Mouse (Mus musculus) gastrocnemius, adult 8-10 months (tissue): ENCODE data around the gene Hus1b. TPM values are rescaled to one million over a fixed set of nuclear protein-coding genes. Genes with fewer than 3 reads are reported as not detected.

Source experiments
- DNase-seq, 2 experiments: peaks; one replicate each; pipeline ENCODE4 v3.0.0; 2022; ENCODE audit warnings: low spot score in 2 of 2
- total RNA-seq, 4 experiments: library from RNA; stranded (reverse); gene quantifications; 2 replicates each; pipeline ENCODE4 v1.2.4; 2022

Hus1b gene
- under 1 TPM in 1 of 4 experiments, not detected in 3; 0.32 TPM for total RNA-seq

- no peak for DNase-seq
Observed at GRCm38 (mm10) chr13:30947540-30947939, at the start of gene Hus1b. Hus1b (minus strand) TSS chr13:30947759.

- DNase-seq, result no peak
Observed at GRCm38 (mm10) chr13:30994249-30994858, 46.8 kb upstream of the Hus1b start.

- no peak for DNase-seq
Observed at GRCm38 (mm10) chr13:30993819-30994218, 46.3 kb upstream of the Hus1b start.

- DNase-seq, result no peak
Observed at GRCm38 (mm10) chr13:30990233-30990632, 42.7 kb upstream of the Hus1b start.

GRCm38 (mm10) chr13:30989710-30990109 is 42.2 kb upstream of the Hus1b start:
- DNase-seq, result no peak

GRCm38 (mm10) chr13:30987686-30988085 is 40.1 kb upstream of the Hus1b start:
- no peak for DNase-seq

GRCm38 (mm10) chr13:30986934-30987455 is 39.4 kb upstream of the Hus1b start:
- DNase-seq, result no peak

- peak in 1 of 2 experiments; percentile 63 for DNase-seq
Observed at GRCm38 (mm10) chr13:30985598-30986466, 38.3 kb upstream of the Hus1b start.

GRCm38 (mm10) chr13:30985275-30985597 is 37.7 kb upstream of the Hus1b start:
- peak in 1 of 2 experiments; percentile 34 for DNase-seq

- DNase-seq, result peak; percentile 21 to 41
Observed at GRCm38 (mm10) chr13:30981666-30982065, 34.1 kb upstream of the Hus1b start.

GRCm38 (mm10) chr13:30978224-30978623 is 30.7 kb upstream of the Hus1b start:
- DNase-seq, result no peak

- DNase-seq, result no peak
Observed at GRCm38 (mm10) chr13:30976536-30977084, 29.1 kb upstream of the Hus1b start.

- DNase-seq, result no peak
Observed at GRCm38 (mm10) chr13:30974247-30974630, 26.7 kb upstream of the Hus1b start.

GRCm38 (mm10) chr13:30973501-30974246 is 26.1 kb upstream of the Hus1b start, which contains the start of the genes Exoc2 and Gm5447:
Exoc2 (minus strand) TSS chr13:30974093.
Gm5447 (plus strand) TSS chr13:30974204.
- peak; percentile 68 to 77 for DNase-seq

- no peak for DNase-seq
Observed at GRCm38 (mm10) chr13:30972102-30972501, 24.5 kb upstream of the Hus1b start.

- no peak for DNase-seq
Observed at GRCm38 (mm10) chr13:30971047-30971446, 23.5 kb upstream of the Hus1b start.

GRCm38 (mm10) chr13:30968311-30968710 is 20.8 kb upstream of the Hus1b start:
- no peak for DNase-seq

GRCm38 (mm10) chr13:30966507-30966911 is 18.9 kb upstream of the Hus1b start:
- no peak for DNase-seq

GRCm38 (mm10) chr13:30961932-30962331 is 14.4 kb upstream of the Hus1b start:
- DNase-seq, result no peak

- no peak for DNase-seq
Observed at GRCm38 (mm10) chr13:30960714-30961113, 13.2 kb upstream of the Hus1b start.

GRCm38 (mm10) chr13:30953580-30953979 is 6.0 kb upstream of the Hus1b start:
- DNase-seq, result no peak
